Mouse (Mus musculus) gonadal fat pad, adult 2 months (tissue): Measurements from ENCODE around the gene Kif22. TPM values are rescaled to one million over a fixed set of nuclear protein-coding genes. Genes with fewer than 3 reads are reported as not detected.
"Not testable (repeated sequence)": the region's sequence is repeated elsewhere in the genome, so short reads cannot be mapped to it uniquely, and the experiment has no call there.

Experiments
- DNase-seq: peaks from one replicate; pipeline ENCODE4 v3.0.0-alpha.2; 2012; ENCODE audit warnings: low read depth
- polyA plus RNA-seq: library from polyadenylated mRNA; depleted of rRNA; stranded (reverse); fragments of >200 nt; gene quantifications from 2 replicates; pipeline ENCODE4 v1.2.3, GENCODE M21; 2012; rRNA removed

The Kif22 gene
- 1.3 and 2.1 TPM in 2 replicates for polyA plus RNA-seq

DNA sequence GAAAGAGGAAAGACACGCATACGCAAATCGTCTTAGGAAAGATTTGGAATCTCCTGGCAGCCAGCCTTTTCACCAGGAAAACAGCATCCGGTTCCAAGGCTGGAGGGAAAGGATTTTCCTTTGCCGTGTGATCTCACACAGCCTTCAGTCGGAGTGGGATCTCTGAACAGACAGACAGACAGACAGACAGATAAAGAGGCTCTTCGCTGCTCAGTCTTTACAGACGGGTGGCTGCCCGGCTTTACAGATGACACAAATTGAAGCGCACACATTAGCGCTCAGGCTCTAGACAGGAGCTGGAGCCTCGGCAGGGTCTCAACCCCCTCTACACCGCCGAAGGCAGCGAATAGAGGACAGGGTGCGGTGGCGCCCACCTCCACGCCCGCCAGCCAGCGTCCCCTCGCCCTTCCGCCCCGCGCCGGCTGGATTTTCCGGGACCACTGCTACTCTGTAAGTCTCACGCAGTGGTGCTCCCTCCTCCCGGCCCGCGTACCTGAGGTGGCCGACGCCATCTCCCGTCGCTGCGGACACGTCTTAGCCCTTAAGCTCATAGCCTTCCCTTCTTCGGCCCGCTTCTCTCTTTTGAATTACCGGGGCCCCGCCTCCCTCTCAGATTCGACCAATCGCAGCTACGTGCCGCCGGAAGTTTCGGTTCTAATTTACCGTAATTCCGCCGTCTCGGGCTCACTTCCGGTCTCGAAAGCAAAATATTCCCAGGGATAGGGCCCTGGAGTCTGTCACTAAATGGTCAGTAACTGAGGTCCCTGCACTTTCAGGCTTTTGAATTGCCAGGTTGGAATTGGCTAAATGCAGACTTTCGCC lies at the start of gene Kif22:
Gene Kif22 (minus strand): TSS at position 621 of the 822 bp plus-strand sequence.
- no peak for DNase-seq

DNA sequence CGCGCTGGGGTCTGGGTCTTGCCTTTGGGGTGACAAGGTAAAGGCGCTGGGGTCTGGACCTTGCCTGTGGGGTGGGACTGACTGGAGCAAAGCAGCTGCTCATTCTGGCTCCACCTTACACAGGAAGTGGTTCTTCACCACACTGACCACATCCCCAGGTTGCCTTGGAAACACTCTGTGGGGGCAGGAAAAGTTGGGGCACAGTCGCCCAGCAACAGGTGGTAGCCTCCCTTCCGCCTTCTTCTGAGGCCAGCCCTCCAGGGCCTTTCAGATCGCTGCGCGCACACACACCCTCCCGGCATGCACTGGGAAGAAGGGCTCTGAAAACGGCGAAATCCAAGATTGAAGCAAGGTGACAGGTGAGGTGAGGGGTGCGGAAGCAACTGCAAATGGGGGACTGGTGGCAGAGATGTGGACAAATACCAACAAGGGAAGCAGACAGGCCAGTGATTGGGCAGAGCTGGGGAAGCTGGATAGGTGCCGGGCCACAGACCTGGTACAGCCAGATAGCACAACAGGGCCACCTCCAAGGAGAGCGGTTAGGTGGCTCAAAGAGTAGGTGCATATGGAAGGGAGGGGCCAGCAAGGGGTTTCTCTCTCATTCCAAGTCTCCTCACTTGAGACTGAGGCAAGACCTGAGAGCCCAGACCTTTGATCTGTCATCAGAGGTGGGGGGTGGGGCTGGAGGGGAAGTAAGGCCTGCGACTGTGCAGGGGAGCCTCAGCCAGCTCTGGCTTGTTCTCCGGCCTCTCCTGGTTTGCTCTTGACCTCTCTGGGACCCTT lies 49.0 kb upstream of the Kif22 start, which contains the start of gene AI467606:
Gene AI467606 (plus strand): TSS at position 246 of the 783 bp plus-strand sequence.
- DNase-seq, result no peak

DNA sequence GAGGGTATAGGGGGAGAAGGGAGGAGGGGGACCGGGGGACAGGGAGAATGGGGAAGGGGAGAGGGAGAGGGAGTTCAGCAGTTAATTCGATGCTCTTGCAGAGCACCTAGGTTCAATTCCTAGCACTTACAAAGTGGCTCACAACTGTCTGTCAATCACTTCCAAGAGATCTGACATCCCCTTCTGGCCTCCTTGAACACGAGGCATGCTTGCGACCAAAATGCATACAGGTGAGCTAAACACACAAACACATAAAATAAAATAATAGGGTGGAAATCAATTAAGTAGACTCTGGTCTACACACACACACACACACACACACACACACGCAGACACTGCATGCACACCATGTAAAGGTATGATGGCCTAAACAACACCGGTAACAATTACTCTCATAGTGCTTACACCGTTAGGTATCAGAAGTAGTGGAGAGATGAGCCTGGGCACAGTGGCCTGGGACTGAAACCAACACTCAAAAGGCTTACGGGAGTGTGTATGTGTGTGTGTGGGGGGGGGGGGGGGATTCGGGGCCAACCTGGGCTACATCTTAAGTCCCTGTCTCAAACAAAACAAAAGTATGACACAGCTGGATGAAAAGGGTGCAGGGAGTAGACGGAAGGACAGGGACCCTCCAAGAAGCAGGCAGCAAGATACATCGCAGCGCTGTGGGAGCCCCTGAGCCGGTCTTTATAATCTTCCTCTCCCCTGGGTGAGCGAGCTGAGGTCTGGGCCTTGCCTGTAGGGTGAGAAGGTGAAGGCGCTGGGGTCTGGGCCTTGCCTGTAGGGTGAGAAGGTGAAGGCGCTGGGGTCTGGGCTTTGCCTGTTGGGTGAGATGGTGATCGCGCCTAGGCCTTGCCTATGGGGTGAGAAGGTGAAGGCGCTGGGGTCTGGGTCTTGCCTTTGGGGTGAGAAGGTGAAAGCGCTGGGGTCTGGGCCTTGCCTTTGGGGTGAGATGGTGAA lies 48.2 kb upstream of the Kif22 start:
- DNase-seq, result no peak

DNA sequence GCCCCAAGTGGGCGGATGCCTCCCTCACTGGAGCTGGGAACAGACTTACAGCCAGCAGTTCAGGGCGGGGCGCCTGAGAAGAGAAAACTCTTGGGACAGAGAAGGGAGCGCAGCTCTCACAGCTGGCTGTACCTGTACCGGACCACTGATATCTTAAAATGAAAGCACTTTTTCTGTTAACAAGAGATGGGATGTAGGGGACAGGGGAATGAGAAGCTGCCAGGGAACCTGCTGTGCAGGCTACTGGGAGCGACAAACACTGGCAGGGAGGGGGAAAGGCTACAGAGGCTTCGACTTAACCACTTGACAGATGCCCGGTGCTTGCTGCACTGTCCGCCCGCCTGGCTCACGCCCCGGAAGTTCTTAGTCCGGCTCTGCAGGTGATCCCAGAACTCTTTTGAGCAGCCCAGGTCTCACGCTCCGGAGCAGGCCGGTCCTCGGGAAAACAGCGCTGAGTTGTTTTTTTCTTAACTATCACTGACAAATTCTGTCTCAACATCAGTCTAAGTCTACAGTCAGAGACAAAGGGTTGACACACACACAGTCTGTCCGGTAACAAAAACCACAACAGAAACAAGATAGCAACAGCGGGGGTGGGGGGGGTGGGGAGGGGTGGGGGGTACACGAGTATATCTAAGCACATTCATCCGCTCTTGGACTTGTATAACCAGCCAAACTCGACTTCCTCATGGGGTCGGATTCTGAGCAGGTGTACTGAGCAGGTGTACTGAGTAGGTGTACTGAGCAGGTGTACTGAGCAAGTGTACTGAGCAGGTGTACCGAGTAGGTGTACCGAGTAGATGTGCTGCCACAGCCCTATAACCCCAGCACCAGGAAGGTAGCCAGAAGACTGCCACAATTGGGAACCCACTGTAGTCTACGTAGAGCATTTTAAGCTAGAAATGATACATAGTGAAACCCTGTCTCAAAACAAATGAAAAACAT lies 46.9 kb upstream of the Kif22 start:
- DNase-seq, result no peak

DNA sequence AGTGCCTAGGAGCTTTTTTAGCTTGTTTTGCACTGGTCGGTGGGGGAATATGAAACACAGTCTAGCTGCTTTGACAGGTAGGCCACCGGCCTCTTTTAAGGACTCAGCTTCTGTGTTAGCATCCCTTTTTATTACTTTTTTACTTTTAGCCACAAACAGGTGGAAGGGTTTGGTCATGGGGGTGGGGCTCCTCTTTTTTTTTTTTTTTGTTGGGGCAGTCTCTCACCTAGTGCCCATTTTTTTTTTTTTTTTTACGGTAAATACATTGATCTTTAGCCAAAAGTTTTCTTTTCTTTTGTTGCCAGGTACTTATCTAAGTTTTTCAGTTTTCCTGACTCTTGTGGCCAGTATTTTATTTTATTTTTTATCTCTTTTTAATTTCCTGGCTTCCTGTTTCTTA lies 45.8 kb upstream of the Kif22 start:
- no peak for DNase-seq

DNA sequence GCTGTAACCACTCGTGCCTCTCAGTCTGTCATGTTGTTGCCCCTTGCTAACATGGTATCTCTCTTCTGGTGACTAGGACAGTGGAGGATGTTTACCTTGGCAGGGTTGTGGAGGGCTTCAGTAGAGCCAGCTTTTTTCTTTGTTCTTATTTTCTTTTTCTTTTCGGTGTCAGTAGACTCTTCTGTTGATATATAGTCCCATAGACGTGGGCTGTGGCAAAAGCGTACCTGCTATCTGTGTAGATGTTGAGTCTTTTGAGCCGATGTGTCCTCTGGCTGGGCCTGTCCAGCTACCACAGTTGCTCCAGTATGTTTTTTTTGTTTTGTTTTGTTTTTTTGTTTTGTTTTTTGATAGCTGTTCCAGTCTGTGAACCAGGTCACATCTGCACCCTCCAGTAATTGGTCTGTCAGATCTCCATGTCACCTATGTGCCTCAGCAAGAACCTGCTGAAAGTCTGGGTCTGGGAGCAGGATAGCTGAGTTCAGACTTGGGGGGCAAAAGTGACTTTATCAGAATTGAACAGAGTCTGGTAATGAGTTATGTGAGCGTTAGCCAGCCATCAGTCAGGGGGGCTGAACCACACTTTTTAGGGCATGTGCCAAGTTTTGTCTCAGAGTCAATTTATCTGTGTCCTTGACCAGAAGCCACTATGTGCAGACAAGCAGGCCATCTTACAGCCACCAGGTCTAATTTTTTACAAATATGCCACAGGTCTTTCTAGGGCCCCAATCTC lies 45.2 kb upstream of the Kif22 start, which contains the start of gene Zg16:
Gene Zg16 (minus strand): TSS at position 51 of the 733 bp plus-strand sequence.
- not testable (repeated sequence) for DNase-seq

DNA sequence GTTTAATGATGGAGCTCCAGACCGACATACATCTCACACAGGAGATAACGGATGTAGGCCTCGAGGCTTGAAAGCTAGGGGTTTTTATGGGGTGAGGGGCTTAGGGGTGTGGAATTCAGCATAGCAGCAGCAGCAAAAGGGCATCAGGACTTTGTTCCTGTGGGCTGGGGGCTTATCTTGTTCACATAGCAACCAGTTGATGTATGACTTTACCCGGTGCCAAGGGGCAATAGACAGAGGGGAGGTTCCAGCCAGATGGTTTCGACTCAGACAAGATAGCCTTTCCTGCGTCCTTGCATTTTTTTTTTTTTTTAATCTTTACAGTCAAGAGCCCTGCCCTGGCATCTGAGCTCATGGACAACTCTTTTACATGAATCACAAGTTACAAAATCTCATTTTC lies 43.5 kb upstream of the Kif22 start:
- DNase-seq, result not testable (repeated sequence)

DNA sequence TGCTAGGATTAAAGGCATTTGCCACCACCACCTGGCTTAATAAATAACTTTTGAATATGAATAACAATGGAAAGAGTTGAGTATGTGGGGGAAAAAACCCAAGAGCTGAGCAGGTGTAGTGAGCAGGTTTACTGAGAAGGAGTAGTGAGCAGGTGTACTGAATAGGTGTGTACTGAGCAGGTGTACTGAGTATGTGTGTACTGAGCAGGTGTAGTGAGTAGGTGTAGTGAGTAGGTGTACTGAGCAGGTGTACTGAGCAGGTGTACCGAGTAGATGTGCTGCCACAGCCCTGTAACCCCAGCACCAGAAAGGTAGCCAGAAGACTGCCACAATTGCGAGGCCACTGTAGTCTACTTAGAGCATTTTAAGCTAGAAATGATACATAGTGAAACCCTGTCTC lies 42.5 kb upstream of the Kif22 start:
- DNase-seq, result no peak

DNA sequence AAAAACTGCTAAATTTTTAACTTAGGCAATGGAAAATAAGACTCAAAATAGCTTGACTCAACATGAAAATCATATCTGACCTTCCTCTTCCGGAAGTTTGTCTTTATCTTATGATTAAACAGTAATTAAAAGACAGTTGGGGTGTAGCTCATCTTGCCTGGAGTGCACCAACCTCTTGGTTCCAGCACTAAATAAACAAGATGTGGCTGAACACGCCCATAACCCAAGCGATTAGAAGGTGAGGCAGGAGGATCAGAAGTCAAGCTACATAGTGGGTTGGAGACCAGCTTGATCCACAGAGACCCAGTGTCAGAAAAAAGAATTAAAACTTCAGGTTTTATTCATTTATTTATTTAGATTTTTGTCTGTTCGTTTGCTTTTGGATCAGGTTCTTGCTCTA lies 41.4 kb upstream of the Kif22 start:
- DNase-seq, result no peak

DNA sequence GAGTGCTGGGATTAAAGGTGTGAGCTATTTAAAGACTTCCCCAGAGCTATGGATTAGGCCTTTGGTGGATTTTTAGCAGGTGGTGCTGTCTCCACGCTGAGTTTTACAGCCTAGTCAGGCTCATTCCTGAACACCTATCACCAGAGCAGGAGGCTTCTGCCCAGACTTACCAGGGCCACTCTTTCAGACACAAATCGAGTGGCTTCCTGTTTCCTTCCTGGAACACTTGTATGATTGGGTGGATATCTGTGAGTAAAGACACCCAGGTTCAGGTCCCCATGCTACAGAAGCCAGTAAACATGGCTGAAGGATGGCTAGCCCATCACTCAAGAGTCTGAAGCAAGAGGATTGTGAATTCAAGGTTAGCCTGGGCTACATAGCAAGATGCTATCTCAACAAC lies 40.7 kb upstream of the Kif22 start:
- no peak for DNase-seq

DNA sequence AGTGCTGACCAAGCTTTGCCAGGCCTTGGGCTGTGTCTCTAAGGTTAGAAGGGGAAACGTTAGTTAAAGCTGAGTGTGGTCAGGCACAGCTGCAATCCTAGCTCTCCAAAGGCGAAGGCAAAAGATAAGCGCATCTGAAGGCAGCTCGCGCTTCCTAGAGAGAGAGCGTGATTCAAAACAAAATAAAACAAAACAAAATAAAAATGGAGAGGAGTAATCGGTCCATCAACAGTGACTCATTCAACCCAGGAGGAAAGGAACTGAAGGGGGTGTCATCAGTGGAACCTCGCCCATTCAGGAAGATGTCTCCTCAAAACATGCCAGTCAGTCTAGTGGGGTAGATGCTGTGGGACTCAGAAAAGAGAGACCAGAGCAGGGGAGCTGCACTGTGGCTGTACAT lies 40.0 kb upstream of the Kif22 start:
- no peak for DNase-seq

DNA sequence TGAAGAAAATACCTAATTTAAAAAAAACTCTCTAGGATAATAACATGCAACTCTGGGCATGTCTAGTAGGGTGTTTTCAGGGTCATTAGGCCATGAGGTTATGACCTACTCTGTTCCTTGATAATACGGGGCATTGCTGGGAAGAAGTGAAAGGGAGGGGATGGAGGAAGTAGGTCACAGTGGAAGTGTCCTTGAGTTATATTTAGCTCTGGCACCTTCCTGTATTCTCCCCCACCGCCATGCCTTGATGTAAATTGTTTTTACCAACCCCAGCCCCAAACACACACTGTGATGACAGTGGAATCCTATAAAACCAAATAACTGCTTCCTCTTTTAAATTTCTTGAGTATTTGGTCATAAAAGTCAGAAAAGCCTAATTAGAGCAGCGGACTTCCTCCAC lies 37.8 kb upstream of the Kif22 start:
- DNase-seq, result no peak

DNA sequence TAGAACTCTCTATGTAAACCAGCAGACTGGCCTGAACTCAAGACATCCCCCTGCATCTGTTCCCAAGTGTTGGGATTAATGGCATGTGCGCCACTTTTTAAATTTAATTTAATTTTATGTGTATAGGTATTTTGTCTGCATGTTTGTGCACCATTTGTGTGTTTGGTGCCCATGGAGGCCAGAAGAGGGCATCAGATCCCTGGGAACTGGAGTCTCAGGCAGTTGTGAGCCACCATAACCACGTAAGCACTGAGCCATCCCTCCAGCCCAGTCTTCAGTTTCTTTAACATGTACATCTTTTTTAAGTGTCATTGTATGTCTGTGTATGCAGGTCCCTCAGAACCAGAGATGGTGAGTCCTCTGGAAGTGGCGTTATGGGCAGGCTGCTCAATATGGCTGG lies 35.4 kb upstream of the Kif22 start:
- no peak for DNase-seq

DNA sequence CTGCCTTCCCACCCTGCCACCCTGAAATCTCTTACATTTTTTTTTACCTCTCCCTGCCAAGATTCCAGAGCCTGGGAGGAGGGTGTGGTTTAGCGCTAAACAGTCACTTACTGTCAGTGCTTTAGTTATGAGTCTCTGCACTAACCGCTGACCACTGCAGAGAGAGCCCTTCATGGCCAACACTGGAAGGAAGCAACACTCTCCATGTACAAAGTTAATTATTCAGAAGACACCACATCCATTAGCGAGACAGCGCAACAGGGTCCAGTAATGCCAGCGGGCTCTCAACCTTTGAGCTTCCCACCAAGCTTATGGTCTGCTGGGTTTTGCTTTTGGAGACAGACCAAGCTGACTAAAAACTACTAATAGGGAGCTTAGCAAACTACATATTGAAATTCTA lies 33.9 kb upstream of the Kif22 start:
- DNase-seq, result no peak

DNA sequence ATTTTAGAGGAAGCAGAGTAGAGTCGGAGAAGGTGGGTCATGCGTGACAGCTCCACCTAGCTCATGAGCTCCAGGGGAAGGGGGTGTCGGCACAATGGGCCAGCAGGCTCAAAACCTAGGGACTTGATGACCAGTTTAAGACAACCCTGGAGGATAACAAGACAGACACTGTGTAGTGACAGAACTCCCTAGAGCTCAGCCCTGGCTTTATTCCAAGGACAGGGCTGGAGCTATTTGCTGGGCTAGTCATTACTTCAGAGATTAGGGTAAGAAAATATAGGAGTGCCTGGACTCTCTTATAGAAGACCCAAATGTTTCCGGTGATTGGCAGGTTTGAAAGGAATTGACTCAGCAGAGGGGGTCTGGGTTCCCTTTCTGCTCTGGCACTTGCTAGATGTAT lies 30.9 kb upstream of the Kif22 start:
- DNase-seq, result no peak

DNA sequence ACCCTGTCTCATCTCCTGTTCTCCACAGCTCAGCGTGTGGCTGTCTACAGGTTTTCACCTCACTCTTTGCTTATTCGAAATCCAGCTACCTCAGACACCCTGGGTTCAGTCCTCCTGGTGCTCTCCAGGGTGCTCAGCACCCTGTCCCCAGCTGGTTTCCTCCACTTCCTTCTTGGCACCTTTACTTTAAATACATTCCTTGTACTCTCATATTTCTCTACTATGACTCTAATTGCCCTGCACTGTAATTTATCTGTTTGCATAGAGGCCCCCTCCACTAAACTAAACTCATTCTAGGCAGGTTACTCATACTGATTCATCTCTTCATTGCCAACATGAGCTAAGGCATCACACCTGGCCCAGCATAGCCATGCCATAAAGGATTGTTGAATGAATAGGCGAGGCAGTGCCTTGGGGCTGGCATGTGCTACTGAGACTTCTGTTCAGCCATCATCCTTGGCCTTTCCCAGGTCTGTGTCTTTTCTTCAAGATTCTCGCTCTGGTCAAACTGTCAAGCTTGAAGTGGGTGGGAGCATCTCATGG lies 28.7 kb upstream of the Kif22 start:
- no peak for DNase-seq

DNA sequence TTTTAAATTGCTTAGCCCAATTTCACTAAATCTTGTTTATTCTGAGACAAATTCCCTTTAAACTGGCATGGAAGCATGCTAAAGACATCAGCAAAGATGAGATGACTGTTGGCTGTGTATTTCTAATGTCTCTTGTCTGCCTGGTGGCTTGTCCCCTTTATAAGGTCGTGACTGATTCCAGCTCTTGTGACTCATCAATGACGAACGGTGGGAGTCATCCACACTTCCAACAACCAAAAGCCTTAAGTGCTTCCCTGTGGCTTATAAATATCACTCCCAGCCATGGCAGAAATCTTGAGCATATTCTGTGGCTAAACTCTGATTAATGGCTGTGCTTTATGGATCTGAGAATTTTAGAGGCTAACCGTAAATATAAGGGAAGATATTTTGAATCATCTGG lies 24.0 kb upstream of the Kif22 start:
- DNase-seq, result no peak

DNA sequence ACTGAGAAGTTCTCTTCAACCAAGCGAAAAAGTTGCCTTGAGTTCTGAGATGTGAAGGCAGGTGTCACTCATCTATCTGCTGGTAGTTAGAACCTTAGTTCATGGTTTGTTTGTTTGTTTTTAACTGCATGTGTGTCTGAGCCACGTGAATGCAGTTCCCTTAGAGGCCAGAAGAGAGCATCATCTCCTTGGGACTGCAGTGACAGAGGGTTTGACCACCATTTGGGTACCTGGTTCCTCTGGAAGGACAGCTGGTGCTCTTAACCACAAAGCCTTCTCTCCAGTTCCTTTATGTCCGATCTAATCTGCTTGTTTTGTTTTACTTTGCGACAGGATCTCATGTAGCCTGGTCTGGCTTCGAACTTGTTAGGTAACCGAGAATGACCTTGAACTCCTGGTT lies 23.3 kb upstream of the Kif22 start:
- DNase-seq, result no peak

DNA sequence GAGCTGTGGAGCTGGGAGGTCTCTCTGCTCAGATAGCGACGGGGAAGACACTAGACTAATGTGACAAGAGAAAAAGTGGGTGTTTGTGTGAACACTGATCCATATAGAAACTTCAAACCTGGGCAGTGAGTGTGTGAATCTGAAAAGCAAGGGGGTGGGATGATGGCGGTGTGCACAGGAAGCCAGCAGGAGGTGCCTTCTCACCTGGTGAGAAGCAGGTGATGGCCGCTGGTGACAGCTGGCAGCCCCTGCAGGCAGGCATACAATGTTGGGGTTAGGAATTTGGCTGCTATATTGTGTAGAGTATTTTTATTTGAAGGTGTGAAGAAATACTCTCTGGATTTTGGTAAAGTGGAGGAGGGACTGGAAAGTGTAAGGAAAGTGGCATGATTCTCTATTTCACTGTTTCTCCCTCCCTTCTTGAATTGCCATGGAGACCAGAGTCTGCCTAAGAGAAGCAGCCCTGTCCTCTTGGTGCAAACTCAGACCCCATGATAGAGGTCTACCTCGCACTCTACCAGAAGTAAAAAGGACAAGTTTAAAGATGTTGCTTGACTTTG lies 12.8 kb upstream of the Kif22 start:
- DNase-seq, result no peak
